Mouse (Mus musculus) MEL (cell line): ENCODE measurements around the gene Gm26938. TPM values are rescaled to one million over a fixed set of nuclear protein-coding genes. Genes with fewer than 3 reads are reported as not detected.

Experiments
- DNase-seq: peaks from one replicate; pipeline ENCODE4 v3.0.0; 2011; ENCODE audit warnings: low read depth, low spot score
- H3K27ac ChIP-seq: 2 replicates; pipeline ENCODE4 v1.5.1; 2012; ENCODE audit warnings: low read depth, mild to moderate bottlenecking, control low read depth, low read length, moderate library complexity; ENCODE audit not compliant: control insufficient read depth
- H3K27me3 ChIP-seq, 2 experiments: fragments of 150-350 bp in 1 of 2; sonication (generic) in 1 of 2; 2 replicates each; pipeline ENCODE4 v1.6.1; 2012; ENCODE audit warnings: low read length in 2 of 2, mild to moderate bottlenecking in 2 of 2, improper control_type of control experiment in 1 of 2, moderate library complexity in 1 of 2; ENCODE audit not compliant: insufficient read depth in 2 of 2, control insufficient read depth in 1 of 2
- H3K36me3 ChIP-seq, 2 experiments: 2 replicates each; pipeline ENCODE4 v1.6.1; 2012 to 2014; ENCODE audit warnings: low read length in 2 of 2, improper control_type of control experiment in 1 of 2, inconsistent platforms in 1 of 2, mild to moderate bottlenecking in 1 of 2; ENCODE audit not compliant: insufficient read depth in 2 of 2, control insufficient read depth in 1 of 2
- H3K4me1 ChIP-seq, 2 experiments: fragments of 150-350 bp in 1 of 2; sonication (generic) in 1 of 2; 2 replicates each; pipeline ENCODE4 v1.6.1; 2012; ENCODE audit warnings: low read length in 2 of 2, improper control_type of control experiment in 1 of 2, mild to moderate bottlenecking in 1 of 2; ENCODE audit not compliant: insufficient read depth in 2 of 2, control insufficient read depth in 1 of 2
- H3K4me3 ChIP-seq, 2 experiments: fragments of 150-350 bp in 1 of 2; sonication (generic) in 1 of 2; 2 replicates each; pipeline ENCODE4 v1.5.1; 2012; ENCODE audit warnings: low read depth in 2 of 2, low read length in 2 of 2, mild to moderate bottlenecking in 2 of 2, moderate library complexity in 2 of 2, control low read depth in 1 of 2, improper control_type of control experiment in 1 of 2; ENCODE audit not compliant: control insufficient read depth in 1 of 2, insufficient read depth in 1 of 2
- H3K79me2 ChIP-seq: 2 replicates; pipeline ENCODE4 v1.6.1; 2012; ENCODE audit warnings: mild to moderate bottlenecking, low read length, moderate library complexity; ENCODE audit not compliant: control insufficient read depth, poor library complexity, insufficient read depth
- H3K9ac ChIP-seq: 2 replicates; pipeline ENCODE4 v1.6.1; 2012; ENCODE audit warnings: low read depth, mild to moderate bottlenecking, control low read depth, low read length, moderate library complexity; ENCODE audit not compliant: control insufficient read depth, poor library complexity, severe bottlenecking
- H3K9me3 ChIP-seq: fragments of 150-350 bp; sonication (generic); replicated peaks from 2 replicates; pipeline ENCODE4 v1.6.1; 2012; ENCODE audit warnings: mild to moderate bottlenecking, low read length, improper control_type of control experiment, moderate library complexity; ENCODE audit not compliant: insufficient read depth
- BHLHE40 ChIP-seq: IDR thresholded peaks from 2 replicates; pipeline ENCODE4 v1.6.1; 2012; ENCODE audit warnings: low read depth, mild to moderate bottlenecking, inconsistent platforms, low read length, improper control_type of control experiment, borderline replicate concordance
- CHD1 ChIP-seq: IDR thresholded peaks from 2 replicates; pipeline ENCODE4 v1.6.1; 2012; ENCODE audit warnings: low read depth, mild to moderate bottlenecking, inconsistent platforms, low read length, improper control_type of control experiment
- E2F4 ChIP-seq: IDR thresholded peaks from 2 replicates; pipeline ENCODE4 v1.6.1; 2011; ENCODE audit warnings: low read depth, low read length, improper control_type of control experiment, borderline replicate concordance
- EP300 ChIP-seq, 2 experiments: IDR thresholded peaks; 2 replicates each; pipeline ENCODE4 v1.6.1; 2011; ENCODE audit warnings: improper control_type of control experiment in 2 of 2, low read length in 2 of 2, low read depth in 1 of 2, mild to moderate bottlenecking in 1 of 2
- ETS1 ChIP-seq: IDR thresholded peaks from 2 replicates; pipeline ENCODE4 v1.6.1; 2012; ENCODE audit warnings: low read depth, mild to moderate bottlenecking, inconsistent platforms, low read length, improper control_type of control experiment, moderate library complexity
- HCFC1 ChIP-seq: IDR thresholded peaks from 2 replicates; pipeline ENCODE4 v1.6.1; 2012; ENCODE audit warnings: low read depth, mild to moderate bottlenecking, inconsistent platforms, low read length, improper control_type of control experiment, moderate library complexity
- JUND ChIP-seq: IDR thresholded peaks from 2 replicates; pipeline ENCODE4 v1.6.1; 2011; ENCODE audit warnings: low read depth, mild to moderate bottlenecking, improper control_type of control experiment, low read length
- MEF2A ChIP-seq: IDR thresholded peaks from 2 replicates; pipeline ENCODE4 v1.6.1; 2014; ENCODE audit warnings: low read depth, mild to moderate bottlenecking, inconsistent platforms, low read length, improper control_type of control experiment; ENCODE audit not compliant: poor library complexity, insufficient replicate concordance, severe bottlenecking; ENCODE audit errors: extremely low read depth
- MXI1 ChIP-seq: IDR thresholded peaks from 2 replicates; pipeline ENCODE4 v1.6.1; 2011; ENCODE audit warnings: mild to moderate bottlenecking, low read depth, low read length, improper control_type of control experiment
- NELFE ChIP-seq: IDR thresholded peaks from 2 replicates; pipeline ENCODE4 v1.6.1; 2011; ENCODE audit warnings: low read depth, low read length, improper control_type of control experiment
- NRF1 ChIP-seq: IDR thresholded peaks from 2 replicates; pipeline ENCODE4 v1.6.1; 2014; ENCODE audit warnings: low read depth, mild to moderate bottlenecking, inconsistent platforms, low read length, improper control_type of control experiment, moderate library complexity; ENCODE audit not compliant: poor library complexity, insufficient read depth, severe bottlenecking
- POLR2A ChIP-seq, 2 experiments: IDR thresholded peaks; 2 replicates each; pipeline ENCODE4 v1.6.1; 2011 to 2012; ENCODE audit warnings: low read length in 2 of 2, mild to moderate bottlenecking in 2 of 2, control low read depth in 1 of 2, improper control_type of control experiment in 1 of 2, low read depth in 1 of 2, moderate library complexity in 1 of 2; ENCODE audit not compliant: control insufficient read depth in 1 of 2, insufficient read depth in 1 of 2, poor library complexity in 1 of 2
- POLR2AphosphoS2 ChIP-seq: IDR thresholded peaks from 2 replicates; pipeline ENCODE4 v1.6.1; 2011; ENCODE audit warnings: low read length, improper control_type of control experiment
- RAD21 ChIP-seq: IDR thresholded peaks from 2 replicates; pipeline ENCODE4 v1.6.1; 2011; ENCODE audit warnings: mild to moderate bottlenecking, low read depth, low read length, improper control_type of control experiment
- SMC3 ChIP-seq: IDR thresholded peaks from 2 replicates; pipeline ENCODE4 v1.6.1; 2011; ENCODE audit warnings: low read depth, low read length, improper control_type of control experiment
- TAL1 ChIP-seq: IDR thresholded peaks from 2 replicates; pipeline ENCODE4 v1.6.1; 2012; ENCODE audit warnings: mild to moderate bottlenecking, inconsistent platforms, low read length, moderate library complexity, mixed read lengths
- TCF12 ChIP-seq: IDR thresholded peaks from 2 replicates; pipeline ENCODE4 v1.6.1; 2014; ENCODE audit warnings: low read depth, mild to moderate bottlenecking, inconsistent platforms, low read length, improper control_type of control experiment, moderate library complexity
- UBTF ChIP-seq: IDR thresholded peaks from 2 replicates; pipeline ENCODE4 v1.6.1; 2012; ENCODE audit warnings: low read depth, mild to moderate bottlenecking, inconsistent platforms, low read length, improper control_type of control experiment, moderate library complexity, borderline replicate concordance; ENCODE audit not compliant: insufficient read depth
- USF1 ChIP-seq: IDR thresholded peaks from 2 replicates; pipeline ENCODE4 v1.6.1; 2014; ENCODE audit warnings: low read depth, mild to moderate bottlenecking, inconsistent platforms, low read length, improper control_type of control experiment, moderate library complexity
- ZC3H11A ChIP-seq: IDR thresholded peaks from 2 replicates; pipeline ENCODE4 v1.6.1; 2012; ENCODE audit warnings: low read depth, mild to moderate bottlenecking, inconsistent platforms, low read length, improper control_type of control experiment
- ZNF384 ChIP-seq: IDR thresholded peaks from 2 replicates; pipeline ENCODE4 v1.6.1; 2012; ENCODE audit warnings: low read depth, mild to moderate bottlenecking, inconsistent platforms, low read length, improper control_type of control experiment
- polyA plus RNA-seq, 2 experiments: library from polyadenylated mRNA; stranded (reverse) in 1 of 2; unstranded in 1 of 2; fragments of >175 nt in 1 of 2; fragments of >200 nt in 1 of 2; gene quantifications; 2 replicates each; pipeline versions ENCODE4 v1.2.1 to v1.2.4; 2012; ENCODE audit warnings: low replicate concordance in 2 of 2, low read depth in 1 of 2; ENCODE audit not compliant: insufficient read length in 2 of 2, insufficient read depth in 1 of 2, missing spikeins in 1 of 2
- total RNA-seq: library from RNA; depleted of rRNA; stranded (reverse); fragments of 300-350 nt; gene quantifications from 2 replicates; pipeline ENCODE4 v1.2.3, GENCODE M21; 2012

Gm26938 gene
- total and polyA plus RNA-seq, 3 experiments = 0.11 TPM; not detected in 2

DNA sequence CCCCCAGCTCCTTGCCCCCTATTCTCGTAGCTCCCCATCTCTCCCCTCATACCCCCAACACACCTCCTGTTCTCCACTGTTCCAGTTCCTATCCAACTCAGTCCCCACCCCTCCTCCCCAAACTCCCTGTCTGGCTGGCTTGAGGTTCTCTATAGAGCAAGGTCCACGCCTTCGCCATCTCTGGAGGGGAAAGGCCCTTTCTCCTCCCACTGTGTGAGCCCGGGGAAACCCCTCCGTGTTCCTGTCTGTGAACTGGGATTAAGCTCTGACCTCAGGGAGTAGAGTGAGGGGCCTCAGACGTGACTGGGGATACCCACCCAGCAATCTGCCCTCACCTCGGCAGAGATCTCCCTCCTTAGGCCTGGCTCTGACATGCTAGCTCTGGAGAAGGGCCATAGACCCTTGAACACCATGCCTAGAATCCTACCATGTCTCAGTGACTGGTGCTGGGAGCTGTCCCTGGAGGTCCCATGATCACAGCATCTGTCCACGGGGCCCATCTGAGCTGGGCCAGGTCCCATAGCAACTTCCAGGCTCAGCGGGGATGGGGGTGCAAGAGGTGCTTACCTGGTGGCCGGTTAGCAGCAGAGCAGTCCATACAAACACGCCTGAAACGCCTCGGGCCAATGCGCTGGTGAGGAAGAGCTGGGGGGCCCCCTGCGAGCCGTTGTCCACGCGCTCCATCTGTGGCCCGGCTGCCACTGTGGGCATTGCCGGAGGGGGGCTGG is 13.6 kb downstream of the Gm26938 start:
- H3K4me3 ChIP-seq = no peak overlapping the region
- H3K27ac ChIP-seq = no peak overlapping the region

GRCm38 (mm10) chr5:139811677-139812397 is 14.4 kb downstream of the Gm26938 start:
- TF ChIP-seq E2F4 (no peak), UBTF (no peak), ETS1 (no peak), TCF12 (no peak), USF1 (no peak), POLR2AphosphoS2 (no peak), TAL1 (no peak), JUND (no peak)
- TF ChIP-seq, all 39 proteins: peak for 0
- no peak for DNase-seq
- Histone ChIP-seq H3K36me3 (no peaks in the 10 kb centered on the region), H3K4me3 (no peak overlapping the region), H3K79me2 (no peaks in the 10 kb centered on the region), H3K27me3 (no peaks in the 10 kb centered on the region), H3K9ac (no peak overlapping the region), H3K4me1 (peaks cover 0 to 17% of the 10 kb centered on the region in 2 experiments; a peak in 2 of 4 replicates), H3K27ac (no peak overlapping the region), H3K9me3 (no peaks in the 10 kb centered on the region)

More for the DNA sequence above, 13.6 kb downstream of the Gm26938 start:
- Histone ChIP-seq H3K36me3 (no peaks in the 10 kb centered on the region; a peak in 1 of 4 replicates), H3K9ac (no peak overlapping the region), H3K4me1 (peaks cover 0 to 19% of the 10 kb centered on the region in 2 experiments; a peak in 2 of 4 replicates), H3K27me3 (no peaks in the 10 kb centered on the region), H3K79me2 (no peaks in the 10 kb centered on the region), H3K9me3 (no peaks in the 10 kb centered on the region)
- DNase-seq = no peak
- TF ChIP-seq RAD21 (no peak), POLR2A (IDR thresholded peaks at IDR 0.05; ENCODE audit: control insufficient read depth in 1 of 2, insufficient read depth in 1 of 2, low read depth in 1 of 2, low read length in 2 of 2, poor library complexity in 1 of 2) (no peak), ZC3H11A (no peak), POLR2AphosphoS2 (no peak), BHLHE40 (no peak), NRF1 (no peak), CHD1 (no peak), HCFC1 (no peak), MEF2A (no peak), NELFE (no peak), USF1 (no peak), E2F4 (no peak), ZNF384 (no peak), EP300 (IDR thresholded peaks at IDR 0.05; ENCODE audit: low read depth in 1 of 2, low read length in 2 of 2) (no peak), SMC3 (no peak), MXI1 (no peak)
